ENCODE assay signal across 14 mouse cellular contexts in genomic region chr1:75040429-75040828, GRCm38 (mm10).
A peak's percentile ranks its signal among the peaks of the same experiment; 100 is the strongest.
DNase-seq lines count a peak whose midpoint lies in the region; ATAC-seq and TF ChIP-seq lines count a peak whose summit lies in the region.
"Had no signal": no experiment of that assay in that cellular context is flagged by ENCODE, and none has a peak within 500 bp of the region (broad histone marks: within the 10 kb centered on the region; RNA-seq: fewer than 3 reads in every experiment).

No protein-coding gene starts in this region.

- H3K27ac ChIP-seq in hindbrain, embryonic 11.5 days (ENCODE audit: low read depth, low read length) = no peak overlapping the region
- no peak overlapping the region for H3K27ac ChIP-seq in hindbrain, postnatal 0 days
- H3K27ac ChIP-seq: heart, embryonic 15.5 days had no signal

- H3K36me3 ChIP-seq in hindbrain, embryonic 11.5 days (ENCODE audit: control insufficient read depth, insufficient read depth, low read length) = 0 out of 2 replicates have a peak, but pooled peaks cover 2% of the 10 kb centered on the region
- no peaks in the 10 kb centered on the region for H3K36me3 ChIP-seq in hindbrain, postnatal 0 days (ENCODE audit: insufficient read depth, low read length)
- H3K36me3 ChIP-seq: heart, embryonic 15.5 days had no signal

- H3K4me2 ChIP-seq in hindbrain, embryonic 11.5 days (replicated peaks; ENCODE audit: low read depth, low read length) = no peak overlapping the region
- no peak overlapping the region for H3K4me2 ChIP-seq in hindbrain, postnatal 0 days (ENCODE audit: low read depth, low read length)
- H3K4me2 ChIP-seq: heart, embryonic 15.5 days; midbrain, embryonic 11.5 days had no signal

- no peak overlapping the region for H3K4me3 ChIP-seq in hindbrain, embryonic 11.5 days (ENCODE audit: low read depth, low read length)
- H3K4me3 ChIP-seq in hindbrain, postnatal 0 days (ENCODE audit: low read length) = no peak overlapping the region
- H3K4me3 ChIP-seq: heart, embryonic 15.5 days had no signal

- no peak for TF ChIP-seq CTCF in hindbrain, postnatal 0 days (IDR thresholded peaks at IDR 0.05; ENCODE audit: low read depth)

- WGBS in hindbrain, embryonic 11.5 days = 51% methylated on average over 7 of the region's 7 CpGs
- WGBS in hindbrain, postnatal 0 days = 52% methylated on average over 7 of the region's 7 CpGs

- no peaks in the 10 kb centered on the region for H3K4me1 ChIP-seq in hindbrain, embryonic 11.5 days (replicated peaks; ENCODE audit: control insufficient read depth, insufficient read depth, low read length)
- H3K4me1 ChIP-seq in hindbrain, postnatal 0 days (ENCODE audit: insufficient read depth, low read length) = no peaks in the 10 kb centered on the region
- H3K4me1 ChIP-seq: heart, embryonic 15.5 days had no signal

- no peak for ATAC-seq in hindbrain, embryonic 11.5 days (ENCODE audit: low FRiP score)
- ATAC-seq in hindbrain, postnatal 0 days = no peak
- no peak for ATAC-seq in megakaryocyte progenitor cell, adult 5-6 weeks (replicated peaks; ENCODE audit: poor library complexity)
- ATAC-seq: activated CD4-positive, CD25-positive, alpha-beta regulatory T cell, adult 4 months; intestine, embryonic 16.5 days had no signal

- H3K9me3 ChIP-seq in hindbrain, embryonic 11.5 days (ENCODE audit: control insufficient read depth, low read length) = no peaks in the 10 kb centered on the region
- H3K9me3 ChIP-seq in hindbrain, postnatal 0 days (ENCODE audit: low read length) = no peaks in the 10 kb centered on the region
- H3K9me3 ChIP-seq: heart, embryonic 15.5 days had no signal

- no peaks in the 10 kb centered on the region for H3K27me3 ChIP-seq in hindbrain, embryonic 11.5 days (ENCODE audit: control insufficient read depth, insufficient read depth, low read length)
- no peaks in the 10 kb centered on the region for H3K27me3 ChIP-seq in hindbrain, postnatal 0 days (ENCODE audit: insufficient read depth, low read length)
- H3K27me3 ChIP-seq: CH12.LX; heart, embryonic 15.5 days had no signal

- no peak overlapping the region for H3K9ac ChIP-seq in hindbrain, embryonic 11.5 days (ENCODE audit: low read depth, low read length)
- H3K9ac ChIP-seq in hindbrain, postnatal 0 days (replicated peaks; ENCODE audit: low read length) = no peak overlapping the region
- H3K9ac ChIP-seq: heart, embryonic 15.5 days had no signal

- DNase-seq in hindbrain, embryonic 11.5 days (ENCODE audit: low spot score) = peak; percentile 11
- DNase-seq in hindbrain, postnatal 0 days (ENCODE audit: low spot score) = no peak
- peak; percentile 20 for DNase-seq in A20 (ENCODE audit: low read depth, low spot score)
- peak; percentile 5 for DNase-seq in embryo, embryonic 11.5 days (ENCODE audit: low read depth, low spot score)
- DNase-seq in lung, postnatal 36 days = peak; percentile 6
- no peak for DNase-seq in adrenal gland, adult 2 months
- DNase-seq in right cerebral cortex, postnatal 14 days = no peak
- DNase-seq: liver had no signal

Comparison
In these comparisons a context has a peak if more than half of its experiments do, and no peak if none do; other contexts are left out.
1. DNase-seq: peak in hindbrain, embryonic 11.5 days (single experiment), A20 (single experiment), embryo, embryonic 11.5 days (single experiment) and lung, postnatal 36 days (single experiment); none in hindbrain, postnatal 0 days (single experiment), adrenal gland, adult 2 months (single experiment) and right cerebral cortex, postnatal 14 days (single experiment).